Mouse (Mus musculus) liver, embryonic 13.5 days (tissue): ENCODE results near the gene Pced1b. TPM values are rescaled to one million over a fixed set of nuclear protein-coding genes. Genes with fewer than 3 reads are reported as not detected.
"Not testable (repeated sequence)": the region's sequence is repeated elsewhere in the genome, so short reads cannot be mapped to it uniquely, and the experiment has no call there.

Experiments used
- ATAC-seq: fragments of 200-750 bp; cut with Nextera tagmentation; 2 replicates; pipeline ENCODE4 v1.8.0; 2017; ENCODE audit warnings: low read depth, mild to moderate bottlenecking, moderate number of reproducible peaks, moderate library complexity
- DNase-seq: peaks from one replicate; pipeline ENCODE4 v3.0.0; 2022
- H3K27ac ChIP-seq: fragments of 300-500 bp; sonication (generic); 2 replicates; pipeline ENCODE4 v1.5.1; 2015; ENCODE audit warnings: moderate library complexity, mild to moderate bottlenecking, inconsistent platforms
- H3K27me3 ChIP-seq: fragments of 300-500 bp; sonication (generic); 2 replicates; pipeline ENCODE4 v1.6.1; 2015; ENCODE audit warnings: mild to moderate bottlenecking, inconsistent platforms
- H3K36me3 ChIP-seq: fragments of 300-500 bp; sonication (generic); 2 replicates; pipeline ENCODE4 v1.6.1; 2015; ENCODE audit warnings: mild to moderate bottlenecking, inconsistent platforms
- H3K4me1 ChIP-seq: fragments of 300-500 bp; sonication (generic); replicated peaks from 2 replicates; pipeline ENCODE4 v1.6.1; 2015; ENCODE audit warnings: inconsistent platforms
- H3K4me2 ChIP-seq: fragments of 300-500 bp; sonication (generic); 2 replicates; pipeline ENCODE4 v1.6.1; 2015; ENCODE audit warnings: inconsistent platforms, mild to moderate bottlenecking, moderate library complexity
- H3K4me3 ChIP-seq: fragments of 300-500 bp; sonication (generic); replicated peaks from 2 replicates; pipeline ENCODE4 v1.5.1; 2015; ENCODE audit warnings: mild to moderate bottlenecking, inconsistent platforms
- H3K9ac ChIP-seq: fragments of 300-500 bp; sonication (generic); 2 replicates; pipeline ENCODE4 v1.6.1; 2015; ENCODE audit warnings: mild to moderate bottlenecking, inconsistent platforms
- H3K9me3 ChIP-seq: fragments of 300-500 bp; sonication (generic); replicated peaks from 2 replicates; pipeline ENCODE4 v1.6.1; 2016; ENCODE audit warnings: inconsistent platforms
- WGBS: fragments of 180-500 bp; shearing (Covaris S2); methylation state at CpG from one replicate; pipeline ENCODE4 v1.1.7; 2015; ENCODE audit not compliant: insufficient replicate concordance; 5-methylcytosine and 5-hydroxymethylcytosine counted together
- polyA plus RNA-seq: library from polyadenylated mRNA; unstranded; fragments of >200 nt; fragmentation: Nextera tagmentation; extraction: Ambion mirVana; gene quantifications from 2 replicates; pipeline ENCODE4 v1.2.1, GENCODE M21; 2015

Pced1b gene
- polyA plus RNA-seq, 1 experiment from 2014 or later = 4.6 TPM

- not testable (repeated sequence) for H3K4me3 ChIP-seq, H3K9me3 ChIP-seq, H3K9ac ChIP-seq, H3K27ac ChIP-seq, H3K27me3 ChIP-seq
- Histone ChIP-seq H3K36me3 (peaks cover 12% of the 10 kb centered on the region), H3K4me2 (peak overlapping the region; percentile 78), H3K4me1 (peaks cover 69% of the 10 kb centered on the region)
- ATAC-seq (peak; percentile 37), DNase-seq (peak; percentile 39)
- 53% methylated on average over 3 of the region's 3 CpGs for WGBS
Observed at GRCm38 (mm10) chr15:97364271-97364670, 117.4 kb downstream of the Pced1b start.

- H3K36me3 ChIP-seq = peaks cover 12% of the 10 kb centered on the region
- H3K27me3 ChIP-seq = no peaks in the 10 kb centered on the region
- H3K27ac ChIP-seq = peak overlapping the region; percentile 48; the same call in 1 of the 2 replicates
- no peak overlapping the region for H3K4me2 ChIP-seq
- no peak overlapping the region for H3K4me3 ChIP-seq
- H3K9ac ChIP-seq = no peak overlapping the region
- H3K9me3 ChIP-seq = no peaks in the 10 kb centered on the region
- WGBS = 87% methylated on average over 8 of the region's 8 CpGs
- DNase-seq (no peak), ATAC-seq (no peak)
- H3K4me1 ChIP-seq = peaks cover 69% of the 10 kb centered on the region
Observed at GRCm38 (mm10) chr15:97364968-97365367, 118.1 kb downstream of the Pced1b start.

GRCm38 (mm10) chr15:97368035-97368608, 121.2 kb downstream of the Pced1b start:
- ATAC-seq = no peak
- peaks cover 12% of the 10 kb centered on the region for H3K36me3 ChIP-seq
- WGBS = 80% methylated on average over 9 of the region's 9 CpGs

GRCm38 (mm10) chr15:97368631-97369030, 121.7 kb downstream of the Pced1b start:
- ATAC-seq (no peak), DNase-seq (no peak)
- no peak overlapping the region for H3K4me2 ChIP-seq
- no peak overlapping the region for H3K4me3 ChIP-seq
- WGBS = 77% methylated on average over 7 of the region's 7 CpGs
- H3K27me3 ChIP-seq = no peaks in the 10 kb centered on the region
- H3K9ac ChIP-seq = no peak overlapping the region
- H3K36me3 ChIP-seq = peaks cover 8% of the 10 kb centered on the region
- no peak overlapping the region for H3K27ac ChIP-seq
- H3K4me1 ChIP-seq = peaks cover 49% of the 10 kb centered on the region
- H3K9me3 ChIP-seq = no peaks in the 10 kb centered on the region

More at GRCm38 (mm10) chr15:97368035-97368608, 121.2 kb downstream of the Pced1b start:
- no peak for DNase-seq
- Histone ChIP-seq H3K4me3 (no peak overlapping the region), H3K27ac (no peak overlapping the region), H3K4me2 (no peak overlapping the region), H3K9me3 (no peaks in the 10 kb centered on the region), H3K4me1 (peaks cover 49% of the 10 kb centered on the region), H3K9ac (no peak overlapping the region), H3K27me3 (no peaks in the 10 kb centered on the region)

- Histone ChIP-seq H3K27ac (no peak overlapping the region), H3K4me3 (no peak overlapping the region), H3K4me2 (no peak overlapping the region), H3K27me3 (no peaks in the 10 kb centered on the region), H3K4me1 (peaks cover 49% of the 10 kb centered on the region), H3K9ac (no peak overlapping the region), H3K9me3 (no peaks in the 10 kb centered on the region), H3K36me3 (peaks cover 7% of the 10 kb centered on the region; the same call in 1 of the 2 replicates)
- peak; percentile 45 for DNase-seq
- ATAC-seq = 0 out of 2 replicates have a peak, but pooled peaks have one; percentile 6
- 82% methylated on average over 10 of the region's 10 CpGs for WGBS
Observed at GRCm38 (mm10) chr15:97369144-97369543, 122.2 kb downstream of the Pced1b start.

- Histone ChIP-seq H3K36me3 (no peaks in the 10 kb centered on the region; the same call in 1 of the 2 replicates), H3K9ac (no peak overlapping the region), H3K4me3 (no peak overlapping the region), H3K9me3 (no peaks in the 10 kb centered on the region), H3K4me2 (no peak overlapping the region), H3K4me1 (peaks cover 52% of the 10 kb centered on the region), H3K27me3 (no peaks in the 10 kb centered on the region), H3K27ac (no peak overlapping the region)
- WGBS = 86% methylated on average over 7 of the region's 7 CpGs
- DNase-seq (no peak), ATAC-seq (no peak)
Observed at GRCm38 (mm10) chr15:97370880-97371279, 124.0 kb downstream of the Pced1b start.

- not testable (repeated sequence) for ATAC-seq, H3K9ac ChIP-seq, H3K4me2 ChIP-seq, H3K36me3 ChIP-seq, DNase-seq, H3K9me3 ChIP-seq, H3K27me3 ChIP-seq, H3K4me3 ChIP-seq
- H3K27ac ChIP-seq = 0 out of 2 replicates have a peak overlapping the region, but pooled peaks have one; percentile 34
- WGBS = 59% methylated on average over 3 of the region's 3 CpGs
- peaks cover 57% of the 10 kb centered on the region for H3K4me1 ChIP-seq
Observed at GRCm38 (mm10) chr15:97372043-97372442, 125.1 kb downstream of the Pced1b start.

- no peaks in the 10 kb centered on the region for H3K9me3 ChIP-seq
- WGBS = 55% methylated on average over 6 of the region's 6 CpGs
- H3K4me1 ChIP-seq = peaks cover 57% of the 10 kb centered on the region
- peak overlapping the region; percentile 26; the same call in 1 of the 2 replicates for H3K4me2 ChIP-seq
- no peak overlapping the region for H3K4me3 ChIP-seq
- peak overlapping the region; percentile 34; the same call in 1 of the 2 replicates for H3K27ac ChIP-seq
- H3K36me3 ChIP-seq = no peaks in the 10 kb centered on the region; the same call in 1 of the 2 replicates
- ATAC-seq (no peak), DNase-seq (no peak)
- no peaks in the 10 kb centered on the region for H3K27me3 ChIP-seq
- peak overlapping the region; percentile 43 for H3K9ac ChIP-seq
Observed at GRCm38 (mm10) chr15:97372611-97373131, 125.8 kb downstream of the Pced1b start.

GRCm38 (mm10) chr15:97373203-97374084, 126.5 kb downstream of the Pced1b start:
- peaks cover 59% of the 10 kb centered on the region for H3K4me1 ChIP-seq
- peak overlapping the region; percentile 37 for H3K9ac ChIP-seq
- peak overlapping the region; percentile 64 for H3K4me2 ChIP-seq
- ATAC-seq (peak; percentile 32; the same call in 1 of the 2 replicates), DNase-seq (no peak)
- no peaks in the 10 kb centered on the region; the same call in 1 of the 2 replicates for H3K36me3 ChIP-seq
- H3K27ac ChIP-seq = no peak overlapping the region
- H3K9me3 ChIP-seq = no peaks in the 10 kb centered on the region
- no peaks in the 10 kb centered on the region for H3K27me3 ChIP-seq
- 6% methylated on average over 25 of the region's 25 CpGs for WGBS
- H3K4me3 ChIP-seq = peak overlapping the region; percentile 33

GRCm38 (mm10) chr15:97374085-97374844, 127.4 kb downstream of the Pced1b start:
- Histone ChIP-seq H3K27me3 (no peaks in the 10 kb centered on the region), H3K27ac (no peak overlapping the region), H3K4me1 (peaks cover 67% of the 10 kb centered on the region), H3K36me3 (no peaks in the 10 kb centered on the region; the same call in 1 of the 2 replicates), H3K9ac (peak overlapping the region; percentile 37), H3K9me3 (no peaks in the 10 kb centered on the region), H3K4me2 (peak overlapping the region; percentile 64), H3K4me3 (no peak overlapping the region)
- DNase-seq = no peak
- no peak for ATAC-seq
- 50% methylated on average over 8 of the region's 8 CpGs for WGBS
